Comparison of ENCODE assay signal across 8 mouse cellular contexts in genomic region chr16:8638131-8638530, GRCm38 (mm10). TPM values are rescaled to one million over a fixed set of nuclear protein-coding genes. Genes with fewer than 3 reads are reported as not detected.
DNase-seq lines count a peak whose midpoint lies in the region; ATAC-seq and TF ChIP-seq lines count a peak whose summit lies in the region.

No protein-coding gene starts in this region.

- no peaks in the 10 kb centered on the region for H3K27me3 ChIP-seq in embryonic facial prominence, embryonic 11.5 days (ENCODE audit: control insufficient read depth, insufficient read depth, low read length)
- no peaks in the 10 kb centered on the region for H3K27me3 ChIP-seq in hindbrain, embryonic 16.5 days (replicated peaks; ENCODE audit: control insufficient read depth, insufficient read depth, low read length)
- no peaks in the 10 kb centered on the region for H3K27me3 ChIP-seq in midbrain, postnatal 0 days (ENCODE audit: insufficient read depth, low read length)

- no peaks in the 10 kb centered on the region for H3K4me1 ChIP-seq in embryonic facial prominence, embryonic 11.5 days (ENCODE audit: control insufficient read depth, insufficient read depth, low read length)
- peaks cover 17% of the 10 kb centered on the region for H3K4me1 ChIP-seq in hindbrain, embryonic 16.5 days (ENCODE audit: control insufficient read depth, insufficient read depth, low read depth, low read length)
- peaks cover 9% of the 10 kb centered on the region; the same call in 1 of the 2 replicates for H3K4me1 ChIP-seq in midbrain, postnatal 0 days (ENCODE audit: insufficient read depth, low read length)

- peak overlapping the region; percentile 71 for H3K4me2 ChIP-seq in embryonic facial prominence, embryonic 11.5 days (ENCODE audit: low read depth, low read length)
- H3K4me2 ChIP-seq in hindbrain, embryonic 16.5 days (ENCODE audit: low read length): peak overlapping the region; percentile 74
- peak overlapping the region; percentile 85 for H3K4me2 ChIP-seq in midbrain, postnatal 0 days (ENCODE audit: low read depth, low read length, poor library complexity, severe bottlenecking)

- H3K9ac ChIP-seq in embryonic facial prominence, embryonic 11.5 days (replicated peaks; ENCODE audit: low read length): peak overlapping the region; percentile 83
- H3K9ac ChIP-seq in hindbrain, embryonic 16.5 days (ENCODE audit: low read depth, low read length): peak overlapping the region; percentile 75
- peak overlapping the region; percentile 68 for H3K9ac ChIP-seq in midbrain, postnatal 0 days (replicated peaks; ENCODE audit: low read length, poor library complexity, severe bottlenecking)

- H3K36me3 ChIP-seq in embryonic facial prominence, embryonic 11.5 days (replicated peaks; ENCODE audit: control insufficient read depth, insufficient read depth, low read depth, low read length): no peaks in the 10 kb centered on the region; the same call in none of the 2 replicates
- peaks cover 10% of the 10 kb centered on the region; the same call in 1 of the 2 replicates for H3K36me3 ChIP-seq in hindbrain, embryonic 16.5 days (ENCODE audit: control insufficient read depth, insufficient read depth, low read length)
- peaks cover 14% of the 10 kb centered on the region for H3K36me3 ChIP-seq in midbrain, postnatal 0 days (ENCODE audit: insufficient read depth, low read length)

- H3K9me3 ChIP-seq in embryonic facial prominence, embryonic 11.5 days (replicated peaks; ENCODE audit: control insufficient read depth, low read length): no peaks in the 10 kb centered on the region
- no peaks in the 10 kb centered on the region for H3K9me3 ChIP-seq in hindbrain, embryonic 16.5 days (ENCODE audit: control insufficient read depth, low read length)
- no peaks in the 10 kb centered on the region for H3K9me3 ChIP-seq in midbrain, postnatal 0 days (ENCODE audit: low read length)

- H3K4me3 ChIP-seq in layer of hippocampus, adult 2 months: peak overlapping the region; percentile 96
- H3K4me3 ChIP-seq in embryonic facial prominence, embryonic 11.5 days (ENCODE audit: low read depth, low read length): peak overlapping the region; percentile 60
- peak overlapping the region; percentile 67 for H3K4me3 ChIP-seq in hindbrain, embryonic 16.5 days (ENCODE audit: low read length)
- H3K4me3 ChIP-seq in midbrain, postnatal 0 days (ENCODE audit: low read depth, low read length): peak overlapping the region; percentile 76

- ATAC-seq in embryonic facial prominence, embryonic 11.5 days (replicated peaks; ENCODE audit: insufficient number of reproducible peaks, low FRiP score, low TSS enrichment, low read depth): no peak
- ATAC-seq in hindbrain, embryonic 16.5 days: no peak
- ATAC-seq in midbrain, postnatal 0 days (ENCODE audit: low FRiP score): no peak
- ATAC-seq in megakaryocyte-erythroid progenitor cell, adult 5-6 weeks (replicated peaks; ENCODE audit: low FRiP score, low TSS enrichment, poor library complexity, severe bottlenecking): no peak

- no peak for DNase-seq in layer of hippocampus, adult 2 months (ENCODE audit: low spot score in 2 of 2)
- DNase-seq in layer of hippocampus, adult 18-20 months (ENCODE audit: low spot score in 2 of 2): no peak
- no peak for DNase-seq in embryonic facial prominence, embryonic 11.5 days (ENCODE audit: low spot score)
- no peak for DNase-seq in midbrain, postnatal 0 days (ENCODE audit: low spot score)
- DNase-seq in cerebellum, postnatal 4 days (ENCODE audit: low spot score in 2 of 2): no peak
- no peak for DNase-seq in left cerebral cortex, adult 18-20 months (ENCODE audit: low spot score in 2 of 2)

- H3K27ac ChIP-seq in layer of hippocampus, adult 2 months: peak overlapping the region; percentile 92
- 0 out of 2 replicates have a peak overlapping the region, but pooled peaks have one; percentile 66 for H3K27ac ChIP-seq in embryonic facial prominence, embryonic 11.5 days (replicated peaks; ENCODE audit: low read depth, low read length)
- H3K27ac ChIP-seq in hindbrain, embryonic 16.5 days (ENCODE audit: low read depth, low read length): peak overlapping the region; percentile 78; the same call in 1 of the 2 replicates
- H3K27ac ChIP-seq in midbrain, postnatal 0 days (ENCODE audit: low read depth, low read length): peak overlapping the region; percentile 86; the same call in 1 of the 2 replicates

- no peak for TF ChIP-seq CTCF in layer of hippocampus, adult 2 months (conservative IDR thresholded peaks at IDR 0.05)
- TF ChIP-seq CTCF in midbrain, postnatal 0 days (IDR thresholded peaks at IDR 0.05): no peak

- 48% methylated on average over 7 of the region's 7 CpGs for WGBS in embryonic facial prominence, embryonic 11.5 days
- 49% methylated on average over 7 of the region's 7 CpGs for WGBS in hindbrain, embryonic 16.5 days
- WGBS in midbrain, postnatal 0 days: 41% methylated on average over 7 of the region's 7 CpGs

RNA-seq across cellular contexts. Expression of gene Tmem186, which starts 0.6 kb away (rescaled TPM):
- 10 to 100 TPM; 12.4 to 13.4 TPM for total RNA-seq in layer of hippocampus, adult 2 months (2021)
- total RNA-seq in layer of hippocampus, adult 18-20 months (2021): 10 to 100 TPM; 11.5 to 13.1 TPM
- polyA plus RNA-seq in embryonic facial prominence, embryonic 11.5 days (2014; fragmentation: Nextera tagmentation; extraction: Ambion mirVana): 17.8 and 18.9 TPM in 2 replicates
- polyA plus RNA-seq in hindbrain, embryonic 16.5 days (2015; fragmentation: Nextera tagmentation; extraction: Ambion mirVana): 22.5 and 23.1 TPM in 2 replicates
- total RNA-seq in midbrain, postnatal 0 days (2014; rRNA removed): 18.6 and 22.1 TPM in 2 replicates
- 16.1 and 17.6 TPM in 2 replicates for polyA plus RNA-seq in midbrain, postnatal 0 days (2015; fragmentation: Nextera tagmentation; extraction: Ambion mirVana)
- total RNA-seq in megakaryocyte-erythroid progenitor cell, adult 5-6 weeks (2014; fragmentation: Nextera tagmentation): 17.2 and 18.1 TPM in 2 replicates
- 12.5 and 22.9 TPM in 2 replicates for total RNA-seq in megakaryocyte-erythroid progenitor cell, adult 5-6 weeks (2017)
- 10 to 100 TPM; 12.4 to 12.7 TPM for total RNA-seq in left cerebral cortex, adult 18-20 months (2021)

RNA-seq across cellular contexts. Expression of gene Pmm2, which starts 0.7 kb away (rescaled TPM):
- 10 to 100 TPM; 34.9 to 35.9 TPM for total RNA-seq in layer of hippocampus, adult 2 months (2021)
- total RNA-seq in layer of hippocampus, adult 18-20 months (2021): 10 to 100 TPM; 25.4 to 29.5 TPM
- polyA plus RNA-seq in embryonic facial prominence, embryonic 11.5 days (2014; fragmentation: Nextera tagmentation; extraction: Ambion mirVana): 38.7 and 46.8 TPM in 2 replicates
- polyA plus RNA-seq in hindbrain, embryonic 16.5 days (2015; fragmentation: Nextera tagmentation; extraction: Ambion mirVana): 33.1 and 37.0 TPM in 2 replicates
- total RNA-seq in midbrain, postnatal 0 days (2014; rRNA removed): 27.8 and 39.6 TPM in 2 replicates
- polyA plus RNA-seq in midbrain, postnatal 0 days (2015; fragmentation: Nextera tagmentation; extraction: Ambion mirVana): 24.6 and 24.8 TPM in 2 replicates
- 54.8 and 74.7 TPM in 2 replicates for total RNA-seq in megakaryocyte-erythroid progenitor cell, adult 5-6 weeks (2014; fragmentation: Nextera tagmentation)
- total RNA-seq in megakaryocyte-erythroid progenitor cell, adult 5-6 weeks (2017): 51.1 and 56.8 TPM in 2 replicates
- total RNA-seq in left cerebral cortex, adult 18-20 months (2021): 10 to 100 TPM; 26.0 to 28.9 TPM

RNA-seq across cellular contexts. Expression of gene Carhsp1, which starts 33.8 kb away (rescaled TPM):
- total RNA-seq in layer of hippocampus, adult 2 months (2021): 10 to 100 TPM; 22.1 to 22.4 TPM
- total RNA-seq in layer of hippocampus, adult 18-20 months (2021): 10 to 100 TPM; 27.3 to 28.4 TPM
- 52.1 and 52.6 TPM in 2 replicates for polyA plus RNA-seq in embryonic facial prominence, embryonic 11.5 days (2014; fragmentation: Nextera tagmentation; extraction: Ambion mirVana)
- polyA plus RNA-seq in hindbrain, embryonic 16.5 days (2015; fragmentation: Nextera tagmentation; extraction: Ambion mirVana): 148 and 167 TPM in 2 replicates
- 117 and 124 TPM in 2 replicates for total RNA-seq in midbrain, postnatal 0 days (2014; rRNA removed)
- polyA plus RNA-seq in midbrain, postnatal 0 days (2015; fragmentation: Nextera tagmentation; extraction: Ambion mirVana): 98.5 and 100 TPM in 2 replicates
- total RNA-seq in megakaryocyte-erythroid progenitor cell, adult 5-6 weeks (2014; fragmentation: Nextera tagmentation): 28.8 and 32.5 TPM in 2 replicates
- total RNA-seq in megakaryocyte-erythroid progenitor cell, adult 5-6 weeks (2017): 18.5 and 23.8 TPM in 2 replicates
- 10 to 100 TPM; 13.0 to 19.1 TPM for total RNA-seq in left cerebral cortex, adult 18-20 months (2021)

RNA-seq across cellular contexts. Expression of gene Gm5767, which starts 42.4 kb away (rescaled TPM):
- not detected for total RNA-seq in layer of hippocampus, adult 2 months (2021)
- total RNA-seq in layer of hippocampus, adult 18-20 months (2021): not detected
- polyA plus RNA-seq in embryonic facial prominence, embryonic 11.5 days (2014; fragmentation: Nextera tagmentation; extraction: Ambion mirVana): not detected in 2 replicates
- polyA plus RNA-seq in hindbrain, embryonic 16.5 days (2015; fragmentation: Nextera tagmentation; extraction: Ambion mirVana): not detected in 2 replicates
- not detected in 2 replicates for total RNA-seq in midbrain, postnatal 0 days (2014; rRNA removed)
- not detected in 2 replicates for polyA plus RNA-seq in midbrain, postnatal 0 days (2015; fragmentation: Nextera tagmentation; extraction: Ambion mirVana)
- not detected in 2 replicates for total RNA-seq in megakaryocyte-erythroid progenitor cell, adult 5-6 weeks (2014; fragmentation: Nextera tagmentation)
- not detected in 2 replicates for total RNA-seq in megakaryocyte-erythroid progenitor cell, adult 5-6 weeks (2017)
- total RNA-seq in left cerebral cortex, adult 18-20 months (2021): not detected
